Mouse (Mus musculus) olfactory bulb, adult 2 months (tissue): ENCODE measurements around the gene Fam189b.

Experiments used
- CTCF ChIP-seq: fragments of 200-500 bp; IDR thresholded peaks from 2 replicates; pipeline ENCODE4 v1.5.1; 2012; ENCODE audit warnings: low read depth, mild to moderate bottlenecking, low read length, moderate library complexity; ENCODE audit not compliant: insufficient read depth
- POLR2A ChIP-seq: fragments of 200-500 bp; IDR thresholded peaks from 2 replicates; pipeline ENCODE4 v1.6.1; 2012; ENCODE audit warnings: mild to moderate bottlenecking, low read depth, low read length, moderate library complexity; ENCODE audit not compliant: insufficient read depth

DNA sequence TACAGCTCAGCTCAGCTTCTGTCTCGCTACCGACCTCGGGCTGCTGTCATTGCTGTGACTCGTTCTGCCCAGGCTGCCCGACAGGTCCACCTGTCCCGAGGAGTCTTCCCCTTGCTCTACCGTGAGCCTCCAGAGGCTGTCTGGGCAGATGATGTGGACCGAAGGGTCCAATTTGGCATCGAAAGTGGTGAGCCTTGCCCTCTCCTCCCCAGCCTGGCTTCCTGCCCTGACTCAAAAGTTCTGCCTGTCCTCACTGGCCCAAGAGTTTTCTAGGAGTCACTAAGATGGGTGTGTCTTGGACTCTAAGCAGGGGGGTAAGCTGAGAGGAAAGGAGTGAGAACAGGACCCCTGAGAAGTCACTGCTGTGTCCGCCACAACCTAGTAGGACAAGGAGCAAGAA is 38.1 kb upstream of the Fam189b start:
- no peak for TF ChIP-seq CTCF
- no peak for TF ChIP-seq POLR2A
